Mouse (Mus musculus) CD4-positive, CD25-positive, alpha-beta regulatory T cell, adult 2 months (primary cell): ENCODE measurements at regions not wholly inside any gene's neighbourhood (a gene's known extent, or its start where the extent isn't known, plus 50 kb on each side); places are given as distances from the start of the nearest gene placed in this dataset.

Experiments
- DNase-seq: peaks from one replicate; pipeline ENCODE4 v3.0.0-alpha.2; 2012; ENCODE audit warnings: low read depth, low spot score

GRCm38 (mm10) chr13:72355297-72355696, 273.3 kb upstream of the Irx2 start:
- DNase-seq: no peak

DNA sequence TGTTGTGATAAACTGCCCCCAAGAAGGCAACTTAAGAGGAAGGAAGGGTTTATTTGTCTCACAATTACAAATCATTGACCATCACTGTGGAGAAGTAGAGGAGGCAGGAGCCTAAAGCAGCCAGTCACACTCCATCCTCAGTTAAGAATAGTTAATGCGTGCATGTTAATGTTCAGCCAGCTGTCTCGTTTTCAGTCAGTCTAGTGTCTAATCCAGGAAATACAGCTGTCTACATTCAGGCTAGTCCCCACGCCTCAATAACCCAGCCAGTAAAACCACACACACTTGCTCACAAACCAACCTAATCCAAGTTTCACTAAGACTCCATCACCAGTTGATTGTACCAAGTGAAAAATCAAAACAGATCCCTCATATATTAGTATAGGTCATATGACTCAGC, 272.8 kb upstream of the Irx2 start:
- DNase-seq: no peak

- DNase-seq: no peak
Measured at GRCm38 (mm10) chr13:72358243-72358904, 270.2 kb upstream of the Irx2 start.

GRCm38 (mm10) chr13:72365534-72366271, 262.9 kb upstream of the Irx2 start:
- DNase-seq: no peak

DNA sequence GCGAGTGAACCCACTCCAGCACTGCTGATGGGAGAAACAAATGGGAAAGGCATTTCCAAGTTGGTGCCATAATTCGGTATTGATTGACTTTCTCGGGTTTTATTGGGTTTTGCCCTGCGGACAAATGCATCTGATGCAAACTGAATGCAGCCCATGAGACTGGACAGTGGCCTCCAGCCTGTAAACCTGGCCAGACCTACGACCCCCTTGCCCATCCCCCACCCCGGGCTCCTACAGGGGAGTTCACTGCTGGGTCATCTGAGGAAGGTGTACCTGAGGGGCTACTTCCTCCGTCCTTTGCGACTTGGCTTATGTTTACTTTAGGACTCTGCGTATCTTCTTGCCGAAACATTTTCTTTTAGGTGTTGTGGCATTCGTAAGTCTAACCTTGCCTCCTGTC, 262.3 kb upstream of the Irx2 start:
- no peak for DNase-seq

GRCm38 (mm10) chr13:72370131-72370530, 258.5 kb upstream of the Irx2 start:
- DNase-seq: no peak

GRCm38 (mm10) chr13:72370997-72371396, 257.6 kb upstream of the Irx2 start:
- no peak for DNase-seq

- no peak for DNase-seq
Measured at GRCm38 (mm10) chr13:72393366-72393765, 235.3 kb upstream of the Irx2 start.

- DNase-seq: no peak
Measured at GRCm38 (mm10) chr13:72400677-72401076, 227.9 kb upstream of the Irx2 start.

GRCm38 (mm10) chr13:72409238-72409965, 219.2 kb upstream of the Irx2 start:
- DNase-seq: no peak

GRCm38 (mm10) chr13:72412656-72413055, 216.0 kb upstream of the Irx2 start:
- no peak for DNase-seq

- no peak for DNase-seq
Measured at GRCm38 (mm10) chr13:72416981-72417380, 211.6 kb upstream of the Irx2 start.

GRCm38 (mm10) chr13:72417816-72418215, 210.8 kb upstream of the Irx2 start:
- no peak for DNase-seq

DNA sequence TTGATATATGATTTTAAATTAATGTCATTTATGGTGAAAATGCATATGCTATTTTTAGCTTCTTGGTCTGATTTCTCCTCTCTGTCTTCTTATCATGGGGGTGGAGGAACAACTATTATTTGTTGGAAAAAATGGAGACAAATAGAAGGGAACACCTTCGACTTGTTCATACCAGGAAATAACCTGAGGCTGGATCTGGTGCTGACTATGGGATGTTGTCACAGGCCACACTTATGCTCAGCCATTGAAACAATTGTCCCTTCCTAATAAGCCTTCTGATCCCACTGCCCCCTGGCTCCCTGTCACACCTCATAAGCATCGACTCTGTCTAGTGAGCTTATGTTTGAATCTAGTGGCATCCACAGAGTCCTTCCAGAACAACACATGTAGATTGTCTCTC, 210.3 kb upstream of the Irx2 start:
- no peak for DNase-seq

- DNase-seq: no peak
Measured at GRCm38 (mm10) chr13:72419532-72419931, 209.1 kb upstream of the Irx2 start.

DNA sequence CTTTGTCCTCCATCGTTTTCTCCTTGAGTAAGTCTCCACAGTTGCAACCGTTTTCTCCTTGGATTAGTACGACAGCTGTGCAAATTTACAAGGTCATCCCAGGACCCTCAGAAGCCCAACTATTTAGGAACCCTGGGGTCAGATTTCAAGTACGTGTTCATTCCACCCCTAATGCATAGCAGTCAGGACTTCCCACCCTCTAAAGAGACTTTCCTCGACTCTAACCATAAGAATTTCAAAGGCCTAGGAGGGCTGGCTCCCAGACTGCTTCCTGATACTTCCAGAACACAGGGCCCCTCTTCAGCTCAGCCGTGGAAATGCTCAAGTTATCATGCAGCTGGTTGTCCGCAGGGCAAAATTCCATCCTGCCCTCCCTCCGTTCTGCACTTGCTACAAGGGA, 202.7 kb upstream of the Irx2 start:
- no peak for DNase-seq

DNA sequence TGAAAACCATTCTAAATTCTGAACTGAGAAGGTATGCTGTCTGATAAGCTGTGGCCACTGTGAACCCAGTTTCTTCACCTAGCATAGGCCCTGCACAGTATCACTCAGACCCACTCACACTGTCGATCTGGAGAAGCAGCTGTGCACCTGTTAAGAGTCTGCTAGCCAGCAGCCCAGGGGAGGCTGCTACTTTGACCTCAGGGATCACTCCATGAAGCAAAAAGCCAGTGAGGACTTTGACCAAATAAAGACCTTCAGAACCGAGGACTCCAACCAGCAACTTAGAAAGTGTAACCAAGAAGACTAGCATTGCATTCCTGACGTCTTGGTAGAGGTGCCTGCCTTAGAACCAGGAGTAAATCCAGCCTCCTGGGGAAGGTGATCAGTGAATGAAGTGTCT, 183.3 kb upstream of the Irx2 start:
- no peak for DNase-seq

- DNase-seq: no peak
Measured at GRCm38 (mm10) chr13:72448458-72449058, 180.1 kb upstream of the Irx2 start.

DNA sequence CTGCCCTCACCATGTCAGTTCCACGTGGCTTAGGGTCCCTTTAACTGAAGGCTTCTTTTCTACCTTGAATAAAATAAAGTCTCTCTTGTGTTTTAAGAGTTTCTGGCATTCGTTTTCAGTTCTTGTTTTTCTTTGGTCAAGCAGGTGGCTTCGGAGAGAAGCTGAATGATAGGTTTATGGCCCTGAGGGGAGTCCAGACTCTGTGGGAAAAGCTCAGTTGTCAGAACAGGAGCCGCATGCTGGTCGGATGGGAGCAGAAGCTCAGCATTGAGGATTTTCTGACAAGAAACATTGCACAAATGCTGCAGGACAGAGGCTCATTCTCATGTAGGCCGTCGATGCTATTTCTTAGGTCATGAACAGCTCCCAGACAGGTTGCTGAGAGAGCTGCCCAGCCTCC, 133.3 kb upstream of the Irx2 start:
- no peak for DNase-seq

DNA sequence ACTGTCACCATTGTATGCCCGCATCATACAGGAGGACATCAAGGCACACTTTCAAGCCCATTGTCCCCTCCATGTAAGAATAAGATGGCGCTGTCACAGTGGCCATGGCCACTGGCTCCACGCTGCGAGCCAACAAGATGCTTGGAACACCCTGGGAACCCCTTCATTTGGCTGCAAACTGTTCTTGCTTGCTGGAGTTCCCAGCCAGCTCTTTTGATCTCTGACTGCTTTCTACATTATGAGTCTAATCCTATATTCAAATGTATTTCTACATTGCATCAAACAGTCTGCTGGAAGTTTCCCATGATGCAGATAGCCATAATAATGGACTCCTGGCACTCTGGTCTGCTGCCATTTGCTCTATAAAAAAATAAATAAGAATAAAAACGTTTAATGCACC, 131.6 kb upstream of the Irx2 start:
- no peak for DNase-seq

DNA sequence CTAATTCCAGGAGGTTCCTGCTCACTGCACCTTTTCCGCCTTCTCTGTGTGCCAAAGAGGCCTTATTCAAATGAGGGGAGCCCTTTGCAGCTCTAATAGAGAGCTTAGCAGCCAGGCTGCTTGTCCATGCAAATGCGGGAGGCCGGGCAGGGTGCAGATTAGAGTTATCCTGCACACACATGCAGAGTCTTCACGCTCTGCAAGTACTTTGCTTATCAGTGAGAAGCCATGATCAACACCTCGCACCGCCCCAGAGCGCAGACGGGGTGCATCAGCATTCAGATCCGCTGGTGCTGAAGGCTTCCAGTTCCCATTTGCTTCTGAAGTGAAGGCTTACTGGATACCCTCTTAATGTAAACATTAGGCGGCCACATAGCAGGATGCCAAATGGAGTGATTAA, 131.1 kb upstream of the Irx2 start:
- no peak for DNase-seq

DNA sequence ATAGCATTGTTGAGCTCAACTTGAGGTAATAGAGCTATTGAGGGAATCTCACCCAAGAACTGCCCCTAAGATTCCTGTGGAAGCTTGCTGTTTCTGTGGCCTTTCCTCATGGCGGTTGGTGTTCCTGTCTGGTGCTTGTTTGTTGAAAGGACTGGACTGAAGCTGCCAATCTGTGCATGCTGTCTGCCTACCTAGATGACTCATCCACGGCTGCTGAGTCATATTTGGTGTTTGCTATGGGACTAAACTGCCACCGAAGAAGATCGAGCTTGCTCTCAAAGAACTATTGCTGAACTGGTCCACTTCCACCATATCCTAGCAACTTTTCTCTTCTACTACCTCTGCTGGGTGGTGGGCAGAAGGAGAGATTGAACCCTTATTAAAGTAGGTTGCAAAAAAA, 122.7 kb upstream of the Irx2 start:
- DNase-seq: no peak
